Mouse (Mus musculus): ENCODE results near the gene Capn5.

Capn5 gene

DNA sequence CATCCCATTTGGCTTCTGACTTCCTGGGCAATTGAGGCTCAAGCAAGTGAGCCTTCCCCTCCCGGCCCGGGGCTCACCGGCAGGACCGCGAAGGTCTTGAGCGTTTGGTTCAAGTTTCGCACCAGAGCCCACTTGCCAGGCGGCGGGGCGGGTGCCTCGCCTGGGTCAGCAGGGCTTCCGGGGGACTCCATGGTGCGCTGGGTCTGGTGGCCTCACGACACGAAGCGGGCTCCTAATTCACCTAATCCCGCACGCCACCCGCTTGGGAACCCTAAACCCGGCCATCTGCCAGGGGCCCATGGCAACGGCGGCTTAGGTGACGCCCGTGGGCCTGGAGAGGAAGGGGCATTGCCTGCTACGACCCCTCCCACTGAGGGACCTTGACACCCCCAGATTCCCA is 66.8 kb downstream of the Capn5 start:
- CTCF ChIA-PET: interaction anchor here in 2 of 4 experiments (1.0 to 1.1 kb wide), 3 partner anchors 8 to 30 kb away, joined by 3 to 4 read pairs (median 3); partner anchors contain the start of gene Myo7a (in 1 of the 2)
- POLR2A ChIA-PET: interaction anchor here in 2 of 4 experiments (0.8 to 0.9 kb wide), 2 partner anchors 8 to 363 kb away, joined by 3 to 4 read pairs; no protein-coding TSS in a partner anchor

DNA sequence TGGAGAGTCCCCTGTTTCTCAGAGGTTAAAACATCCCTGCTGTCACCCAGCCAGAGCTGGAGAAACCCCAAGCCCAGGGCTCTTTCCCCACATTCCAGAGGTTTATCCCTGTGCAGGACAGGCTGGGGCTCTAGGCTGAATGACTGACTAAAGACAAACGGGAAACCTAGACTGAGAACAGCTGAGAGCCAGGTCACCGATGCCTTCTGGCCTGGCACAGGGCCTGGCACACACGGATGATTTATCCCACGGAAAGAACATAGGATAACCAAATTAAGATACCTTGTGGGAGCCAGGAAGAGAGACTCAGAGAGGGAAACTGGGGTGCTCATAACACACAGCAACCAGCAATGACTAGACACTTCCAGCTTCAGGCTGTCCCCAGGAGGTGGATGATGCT is 68.3 kb downstream of the Capn5 start:
- ChIA-PET CTCF (interaction anchor here in 1 of 4 experiments (1.3 kb wide), 1 partner anchor 10 kb away, joined by 4 read pairs; the partner anchor contains the start of gene Myo7a), POLR2A (interaction anchor here in 2 of 4 experiments (0.6 kb wide), 2 partner anchors 383 to 757 kb away, joined by 3 to 4 read pairs; no protein-coding TSS in a partner anchor)

DNA sequence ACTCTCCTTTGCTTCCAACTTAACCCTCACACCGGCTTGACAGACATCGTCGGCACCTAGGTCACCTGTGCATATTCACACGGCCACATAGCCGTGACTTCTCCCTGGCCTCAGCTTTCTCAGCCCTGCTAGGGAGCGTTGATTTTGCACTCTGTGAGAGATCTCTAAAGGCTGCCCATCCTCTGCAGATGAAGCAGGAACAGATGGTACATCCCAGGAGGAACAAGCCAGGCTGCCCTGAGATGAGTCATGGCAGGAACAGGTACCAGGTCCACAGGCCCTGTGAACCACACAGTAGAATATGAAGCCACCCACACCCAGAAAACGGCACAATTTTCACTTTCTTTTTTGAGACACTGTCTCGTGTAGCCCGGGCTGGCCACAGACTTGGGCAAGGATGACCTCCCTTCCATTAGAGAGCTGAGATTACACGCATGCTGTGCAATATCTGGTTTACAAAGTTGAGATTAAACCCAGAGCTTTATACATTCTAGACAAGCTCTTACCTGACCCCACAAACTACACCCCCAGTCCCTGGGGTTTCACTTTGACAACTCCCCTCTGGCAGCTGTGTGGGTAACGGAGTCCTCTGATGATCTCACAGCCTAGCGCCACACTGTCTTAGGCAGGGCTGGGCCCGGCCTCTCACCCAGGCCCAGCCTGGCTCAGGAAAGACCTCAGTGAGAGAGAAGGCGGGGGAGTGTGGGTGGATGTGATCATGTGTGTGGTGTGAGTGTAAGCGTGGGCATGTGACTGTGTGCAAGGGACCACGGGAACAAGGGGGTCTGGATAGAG is 69.2 kb downstream of the Capn5 start:
- ChIA-PET POLR2A (interaction anchor here in 1 of 4 experiments (0.6 to 1.5 kb wide), 2 partner anchors 9 to 383 kb away, joined by 4 read pairs; no protein-coding TSS in a partner anchor), CTCF (interaction anchor here in 1 of 4 experiments (1.3 kb wide), 1 partner anchor 11 kb away, joined by 4 read pairs; the partner anchor contains the start of gene Myo7a)

GRCm38 (mm10) chr7:98106272-98106671 is 71.8 kb downstream of the Capn5 start:
- CTCF ChIA-PET: interaction anchor here in 3 of 4 experiments (0.6 to 1.0 kb wide), 5 partner anchors 49 to 513 kb away, joined by 3 to 4 read pairs (median 3); no protein-coding TSS in a partner anchor
- POLR2A ChIA-PET: interaction anchor here in 1 of 4 experiments (1.3 kb wide), 1 partner anchor 13 kb away, joined by 3 read pairs; the partner anchor contains the start of gene Myo7a

GRCm38 (mm10) chr7:98104481-98105435 is 73.3 kb downstream of the Capn5 start:
- POLR2A ChIA-PET: interaction anchor here in 2 of 4 experiments (0.8 to 2.0 kb wide), 4 partner anchors 13 to 733 kb away, joined by 3 to 5 read pairs (median 4); partner anchors contain the start of genes Aamdc (in 1 of the 2) and Alg8 (in 1 of the 2)
- CTCF ChIA-PET: interaction anchor here (0.8 to 3.1 kb wide), 13 partner anchors 10 to 364 kb away, joined by 3 to 12 read pairs (median 3); partner anchors contain the start of gene Myo7a (in 2 of the 4)

- CTCF ChIA-PET: interaction anchor here (0.8 to 3.1 kb wide), 12 partner anchors 13 to 237 kb away, joined by 3 to 12 read pairs (median 4); partner anchors contain the start of gene Myo7a (in 2 of the 4)
- POLR2A ChIA-PET: interaction anchor here in 1 of 4 experiments (0.9 to 2.0 kb wide), 5 partner anchors 8 to 20 kb away, joined by 3 to 4 read pairs (median 4); no protein-coding TSS in a partner anchor
Measured at GRCm38 (mm10) chr7:98103942-98104292, 74.2 kb downstream of the Capn5 start.

DNA sequence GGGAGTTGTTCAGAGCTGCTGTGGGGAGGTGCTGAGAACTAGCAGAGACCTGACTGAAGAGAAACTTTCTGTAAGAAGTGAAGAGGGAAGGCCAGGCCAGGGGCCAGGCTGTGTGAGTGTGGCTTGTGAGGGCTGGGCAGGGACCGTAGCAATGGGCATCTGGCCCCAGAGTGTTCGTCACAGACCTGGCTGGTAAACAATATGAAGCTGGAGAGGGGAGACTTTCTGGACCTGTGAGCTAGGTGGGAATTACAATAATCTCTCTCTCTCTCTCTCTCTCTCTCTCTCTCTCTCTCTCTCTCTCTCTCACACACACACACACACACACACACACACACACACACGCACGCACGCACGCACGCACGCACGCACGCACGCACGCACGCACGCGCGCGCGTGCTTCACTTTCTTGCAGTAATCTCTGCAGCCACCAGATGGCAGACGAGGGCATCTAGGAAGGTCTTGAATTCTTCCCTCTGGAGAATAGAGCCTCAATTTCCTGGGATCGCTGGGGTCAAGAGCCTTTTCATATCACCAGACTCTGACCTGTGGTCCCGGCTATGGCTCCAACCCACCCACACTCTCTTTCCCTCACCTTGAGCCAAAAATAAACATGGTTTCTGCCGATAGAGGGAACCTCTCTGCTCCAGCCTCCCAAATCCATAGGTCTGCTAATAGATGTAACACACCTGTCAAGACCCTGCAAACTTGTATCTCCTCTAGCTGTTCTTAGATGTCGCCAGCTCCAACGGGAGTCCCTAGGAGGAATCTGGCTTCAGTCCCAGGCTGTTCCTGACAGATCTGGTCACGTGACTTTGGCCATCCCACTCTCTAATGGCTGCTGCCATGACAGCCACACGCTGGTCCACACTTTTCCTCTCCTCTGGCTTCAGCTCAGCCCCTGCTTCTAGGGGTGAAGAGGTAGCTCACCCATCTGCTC is 74.8 kb downstream of the Capn5 start:
- CTCF ChIA-PET: interaction anchor here (0.6 to 3.1 kb wide), 25 partner anchors 11 to 695 kb away, joined by 3 to 12 read pairs (median 3); partner anchors contain the start of gene Myo7a (in 2 of the 4)
- POLR2A ChIA-PET: interaction anchor here in 2 of 4 experiments (0.6 to 2.0 kb wide), 10 partner anchors 9 to 331 kb away, joined by 3 to 4 read pairs (median 4); partner anchors contain the start of gene Myo7a (in 1 of the 2)

DNA sequence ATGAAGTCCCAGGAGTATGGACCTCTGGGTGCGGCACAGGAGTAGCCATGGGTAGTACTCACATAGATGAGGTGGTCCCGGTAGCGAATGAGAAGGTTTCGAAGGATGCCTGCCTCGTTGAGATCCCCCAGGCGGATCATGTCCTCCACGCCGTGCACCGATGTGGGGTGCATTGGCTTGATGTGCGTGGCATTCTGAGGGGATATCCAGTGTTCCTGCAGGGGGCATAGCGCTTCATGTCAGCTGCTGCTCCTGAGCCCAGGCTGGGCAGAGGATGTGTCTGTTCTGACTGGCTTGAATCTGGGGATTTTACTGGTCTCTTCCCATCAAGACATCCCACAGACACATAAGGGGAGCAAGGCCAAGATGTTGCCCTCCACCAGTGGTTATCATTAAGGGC is 75.6 kb downstream of the Capn5 start:
- ChIA-PET CTCF (interaction anchor here (0.6 to 3.1 kb wide), 15 partner anchors 13 to 238 kb away, joined by 3 to 8 read pairs (median 3); no protein-coding TSS in a partner anchor), POLR2A (interaction anchor here in 2 of 4 experiments (0.6 to 2.0 kb wide), 5 partner anchors 17 to 330 kb away, joined by 3 to 4 read pairs (median 3); partner anchors contain the start of gene Myo7a (in 1 of the 2))

GRCm38 (mm10) chr7:98097557-98097956 is 80.5 kb downstream of the Capn5 start:
- POLR2A ChIA-PET: interaction anchor here in 1 of 4 experiments (0.6 kb wide), 1 partner anchor 18 kb away, joined by 3 read pairs; no protein-coding TSS in a partner anchor
- CTCF ChIA-PET: interaction anchor here in 1 of 4 experiments (1.0 kb wide), 1 partner anchor 96 kb away, joined by 3 read pairs; no protein-coding TSS in a partner anchor

DNA sequence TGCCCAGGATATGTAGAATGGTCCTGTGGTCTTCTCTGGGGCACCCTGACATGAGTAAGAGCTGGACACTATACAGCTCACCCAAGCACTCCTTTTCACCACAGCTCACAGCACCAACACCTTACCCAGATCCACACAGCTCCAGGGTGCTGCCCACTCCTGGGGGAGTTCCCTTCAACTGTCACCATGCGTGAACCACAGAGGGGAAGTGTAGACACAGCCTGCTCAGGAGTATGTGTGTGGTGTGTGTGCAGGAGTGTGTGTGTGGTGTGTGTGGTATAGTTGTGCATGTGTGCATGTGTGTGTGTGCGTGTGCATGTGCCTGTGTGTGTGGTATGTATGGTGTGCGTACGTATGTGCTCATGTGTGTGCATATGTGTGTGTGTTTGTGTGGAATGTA is 82.2 kb downstream of the Capn5 start:
- POLR2A ChIA-PET: no interaction called here
- CTCF ChIA-PET: no interaction called here

- ChIA-PET CTCF (interaction anchor here (1.0 to 1.6 kb wide), 12 partner anchors 8 to 342 kb away, joined by 3 to 5 read pairs (median 3); no protein-coding TSS in a partner anchor), POLR2A (no interaction called here)
Measured at GRCm38 (mm10) chr7:98086346-98086745, 91.7 kb downstream of the Capn5 start.

DNA sequence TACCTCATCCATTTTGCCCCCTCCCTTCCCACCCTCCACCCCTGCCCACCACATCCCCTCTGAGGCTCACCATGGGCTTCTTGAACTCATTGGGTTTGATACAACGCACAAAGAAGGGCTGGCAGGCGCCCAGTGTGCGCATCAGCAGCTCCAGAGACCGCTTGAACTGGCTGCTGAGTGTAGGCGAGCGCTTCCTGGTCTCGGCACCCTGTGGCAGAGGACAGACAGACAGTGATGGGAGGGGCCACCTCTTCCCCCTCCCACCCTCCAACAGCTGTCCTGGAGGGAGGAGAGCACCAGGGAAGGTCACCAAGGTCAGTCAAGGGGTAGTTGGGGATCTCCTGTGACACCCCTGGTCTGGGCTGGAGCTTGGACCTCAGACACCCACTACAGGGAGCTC is 92.8 kb downstream of the Capn5 start:
- CTCF ChIA-PET: interaction anchor here (0.5 to 1.6 kb wide), 14 partner anchors 8 to 602 kb away, joined by 3 to 7 read pairs (median 4); no protein-coding TSS in a partner anchor
- POLR2A ChIA-PET: interaction anchor here in 2 of 4 experiments (0.6 to 0.7 kb wide), 2 partner anchors 72 to 385 kb away, joined by 3 read pairs; no protein-coding TSS in a partner anchor

DNA sequence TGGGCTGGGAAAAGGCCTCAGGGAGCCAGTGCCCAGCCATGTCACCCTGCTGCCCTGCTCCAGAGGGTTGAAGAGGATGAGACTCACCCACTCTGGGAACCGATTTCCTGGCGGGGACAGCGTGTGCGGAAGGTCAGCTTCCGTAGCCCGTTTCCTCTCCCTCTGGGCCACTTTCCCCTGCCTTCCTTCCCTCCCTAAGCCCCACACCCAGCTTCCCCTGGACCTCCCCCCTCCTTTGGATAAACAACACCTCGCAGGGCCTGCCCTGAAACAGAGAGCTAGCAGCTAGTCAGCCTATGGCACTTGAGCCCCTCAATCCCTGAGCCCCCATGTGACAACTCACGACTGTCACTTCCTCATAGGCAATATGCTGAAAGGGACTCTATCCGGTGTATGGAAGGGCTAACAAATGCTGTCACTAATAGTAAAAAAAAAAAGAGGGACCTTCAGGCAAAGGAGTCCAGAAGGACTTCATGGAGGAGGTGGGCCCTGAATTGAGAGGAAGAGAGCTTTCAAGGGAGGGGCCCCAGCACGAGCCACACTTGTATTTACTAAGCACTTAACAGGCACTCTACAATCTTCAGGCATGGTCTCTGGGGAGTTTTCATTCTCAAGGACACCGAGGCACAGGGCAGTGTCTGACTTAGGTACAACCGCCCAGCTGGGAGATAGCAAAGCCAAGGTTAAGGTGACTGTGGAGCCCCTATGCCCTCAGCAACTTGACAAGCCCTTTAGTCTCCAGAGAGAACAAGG is 93.4 kb downstream of the Capn5 start:
- POLR2A ChIA-PET: interaction anchor here in 2 of 4 experiments (0.6 to 1.2 kb wide), 3 partner anchors 19 to 386 kb away, joined by 3 to 4 read pairs (median 3); no protein-coding TSS in a partner anchor

GRCm38 (mm10) chr7:98082376-98082775 is 95.7 kb downstream of the Capn5 start:
- ChIA-PET POLR2A (no interaction called here), CTCF (interaction anchor here in 1 of 4 experiments (0.7 kb wide), 1 partner anchor 324 kb away, joined by 3 read pairs; no protein-coding TSS in a partner anchor)

More for the DNA sequence above, 93.4 kb downstream of the Capn5 start:
- CTCF ChIA-PET: interaction anchor here (0.5 to 1.6 kb wide), 9 partner anchors 10 to 601 kb away, joined by 3 to 4 read pairs (median 3); no protein-coding TSS in a partner anchor

GRCm38 (mm10) chr7:98077453-98077852 is 100.6 kb downstream of the Capn5 start:
- POLR2A ChIA-PET: no interaction called here
- CTCF ChIA-PET: interaction anchor here in 1 of 4 experiments (2.1 kb wide), 1 partner anchor 9 kb away, joined by 5 read pairs; no protein-coding TSS in a partner anchor

All from embryonic stem cell, embryonic (primary cell).